Mouse (Mus musculus) midbrain, postnatal 0 days (tissue): Measurements from ENCODE around the gene Tmprss11c. TPM values are rescaled to one million over a fixed set of nuclear protein-coding genes. Genes with fewer than 3 reads are reported as not detected.

ENCODE experiments used
- ATAC-seq: fragments of 200-750 bp; cut with Nextera tagmentation; 2 replicates; pipeline ENCODE4 v1.8.0; 2017; ENCODE audit warnings: moderate number of reproducible peaks, mild to moderate bottlenecking, moderate TSS enrichment, moderate library complexity; ENCODE audit not compliant: low FRiP score
- DNase-seq: peaks from one replicate; pipeline ENCODE4 v3.0.0-alpha.2; 2015; ENCODE audit warnings: low spot score
- H3K27ac ChIP-seq: fragments of 300-500 bp; sonication (generic); 2 replicates; pipeline ENCODE4 v1.5.1; 2014; ENCODE audit warnings: low read depth, mild to moderate bottlenecking, low read length, mixed read lengths
- H3K27me3 ChIP-seq: fragments of 300-500 bp; sonication (generic); 2 replicates; pipeline ENCODE4 v1.6.1; 2014; ENCODE audit warnings: low read length, control low read depth, mixed read lengths; ENCODE audit not compliant: insufficient read depth
- H3K36me3 ChIP-seq: fragments of 300-500 bp; sonication (generic); 2 replicates; pipeline ENCODE4 v1.6.1; 2014; ENCODE audit warnings: low read length, control low read depth, mixed read lengths; ENCODE audit not compliant: insufficient read depth
- H3K4me1 ChIP-seq: fragments of 300-500 bp; sonication (generic); 2 replicates; pipeline ENCODE4 v1.6.1; 2014; ENCODE audit warnings: mild to moderate bottlenecking, control low read depth, antibody characterized with exemption, low read length, mixed read lengths; ENCODE audit not compliant: insufficient read depth
- H3K4me2 ChIP-seq: fragments of 300-500 bp; sonication (generic); 2 replicates; pipeline ENCODE4 v1.6.1; 2014; ENCODE audit warnings: low read depth, mild to moderate bottlenecking, low read length, mixed read lengths; ENCODE audit not compliant: poor library complexity, severe bottlenecking
- H3K4me3 ChIP-seq: fragments of 300-500 bp; sonication (generic); 2 replicates; pipeline ENCODE4 v1.5.1; 2014; ENCODE audit warnings: low read depth, mild to moderate bottlenecking, low read length, moderate library complexity
- H3K9ac ChIP-seq: fragments of 300-500 bp; sonication (generic); replicated peaks from 2 replicates; pipeline ENCODE4 v1.6.1; 2014; ENCODE audit warnings: mild to moderate bottlenecking, low read length, moderate library complexity, mixed read lengths; ENCODE audit not compliant: poor library complexity, severe bottlenecking
- H3K9me3 ChIP-seq: fragments of 300-500 bp; sonication (generic); 2 replicates; pipeline ENCODE4 v1.6.1; 2016; ENCODE audit warnings: low read length, control low read depth
- CTCF ChIP-seq: IDR thresholded peaks from 2 replicates; pipeline ENCODE4 v1.5.1; 2016; ENCODE audit warnings: antibody characterized with exemption, mild to moderate bottlenecking
- WGBS: fragments of 180-500 bp; shearing (Covaris S2); extraction: QIAGEN DNeasy Blood & Tissue Kit; methylation state at CpG from one replicate; pipeline ENCODE4 v1.1.7; 2014; 5-methylcytosine and 5-hydroxymethylcytosine counted together
- polyA plus RNA-seq: library from polyadenylated mRNA; unstranded; fragments of >200 nt; fragmentation: Nextera tagmentation; extraction: Ambion mirVana; gene quantifications from 2 replicates; pipeline ENCODE4 v1.2.1, GENCODE M21; 2015
- total RNA-seq: library from RNA; depleted of rRNA; stranded (reverse); fragments of >200 nt; gene quantifications from 2 replicates; pipeline ENCODE4 v1.2.3, GENCODE M21; 2014; rRNA removed

Tmprss11c gene
- total and polyA plus RNA-seq, 2 experiments from 2014 or later, result not detected

DNA sequence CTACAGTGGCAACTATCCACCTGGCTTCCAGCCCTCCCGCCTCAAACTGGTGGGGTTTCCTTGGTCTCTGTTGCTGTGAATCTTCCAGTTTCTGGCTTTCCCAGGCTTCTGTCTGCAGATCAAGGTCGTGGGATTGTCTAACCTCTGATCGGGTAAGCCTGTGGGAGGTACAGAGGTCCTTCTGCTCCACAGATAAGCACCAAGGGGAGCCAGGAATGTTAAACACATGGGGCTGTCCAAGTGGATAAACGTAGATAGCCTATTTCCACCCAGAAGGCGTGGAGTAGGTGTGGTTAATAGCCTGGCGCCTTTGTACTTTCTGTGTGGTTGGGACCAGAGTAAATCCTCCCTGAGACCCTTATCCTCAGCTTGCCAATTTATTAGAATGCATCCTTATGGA is 101.7 kb downstream of the Tmprss11c start:
- TF ChIP-seq CTCF, result no peak
- Histone ChIP-seq H3K4me1 (no peaks in the 10 kb centered on the region), H3K27ac (no peak overlapping the region), H3K27me3 (no peaks in the 10 kb centered on the region), H3K9ac (no peak overlapping the region), H3K4me3 (no peak overlapping the region), H3K36me3 (no peaks in the 10 kb centered on the region), H3K9me3 (no peaks in the 10 kb centered on the region), H3K4me2 (no peak overlapping the region)
- DNase-seq, result no peak
- no peak for ATAC-seq
- WGBS, result 84% methylated on average over 6 of the region's 6 CpGs

Other genes starting within 250 kb of the Tmprss11c start
- gene Cenpc1, start 223.7 kb downstream of the Tmprss11c start, total RNA-seq, result 19.1 and 24.2 TPM in 2 replicates
- gene Cenpc1, start 223.7 kb downstream of the Tmprss11c start, polyA plus RNA-seq, result 22.3 and 23.5 TPM in 2 replicates
- gene Stap1, start 217.6 kb downstream of the Tmprss11c start, total RNA-seq, result not detected in 2 replicates
- 0.64 and 0.93 TPM in 2 replicates for gene Stap1, start 217.6 kb downstream of the Tmprss11c start, polyA plus RNA-seq
- 16.1 and 16.2 TPM in 2 replicates for gene Uba6, start 116.5 kb downstream of the Tmprss11c start, total RNA-seq
- 7.3 and 7.8 TPM in 2 replicates for gene Uba6, start 116.5 kb downstream of the Tmprss11c start, polyA plus RNA-seq
- not detected in 2 replicates for gene Gnrhr, start 91.4 kb downstream of the Tmprss11c start, total RNA-seq
- not detected in 2 replicates for gene Gnrhr, start 91.4 kb downstream of the Tmprss11c start, polyA plus RNA-seq
- gene Tmprss11d, start 84.1 kb upstream of the Tmprss11c start, total RNA-seq, result 0.22 TPM in 1 of 2 replicates, not detected in the other
- not detected in 2 replicates for gene Tmprss11d, start 84.1 kb upstream of the Tmprss11c start, polyA plus RNA-seq
- not detected in 2 replicates for gene Tmprss11a, start 179.7 kb upstream of the Tmprss11c start, total RNA-seq
- gene Tmprss11a, start 179.7 kb upstream of the Tmprss11c start, polyA plus RNA-seq, result not detected in 2 replicates
- gene Tmprss11g, start 229.3 kb upstream of the Tmprss11c start, total RNA-seq, result not detected in 2 replicates
- not detected in 2 replicates for gene Tmprss11g, start 229.3 kb upstream of the Tmprss11c start, polyA plus RNA-seq